Mouse (Mus musculus) left cerebral cortex, adult 8-10 months (tissue): ENCODE results near the gene Gm3893. TPM values are rescaled to one million over a fixed set of nuclear protein-coding genes. Genes with fewer than 3 reads are reported as not detected.
"Not testable (repeated sequence)": the region's sequence is repeated elsewhere in the genome, so short reads cannot be mapped to it uniquely, and the experiment has no call there.

Experiments used
- DNase-seq, 2 experiments: peaks; one replicate each; pipeline ENCODE4 v3.0.0; 2022; ENCODE audit warnings: low spot score in 2 of 2
- total RNA-seq, 4 experiments: library from RNA; stranded (reverse); gene quantifications; 2 replicates each; pipeline ENCODE4 v1.2.4; 2022

The Gm3893 gene
- not detected for total RNA-seq

GRCm38 (mm10) chr4:42090907-42091306 is at the start of gene Gm3893:
TSS of gene Gm3893 (plus strand) at chr4:42091207.
- DNase-seq = not testable (repeated sequence)

GRCm38 (mm10) chr4:42114517-42114916 is 23.5 kb downstream of the Gm3893 start, which contains the start of gene Gm13304:
TSS of gene Gm13304 (plus strand) at chr4:42114817.
- DNase-seq = not testable (repeated sequence)

Other genes starting within 250 kb of the Gm3893 start
- gene Gm21541, start 187.6 kb upstream of the Gm3893 start, total RNA-seq = 1 to 10 TPM in 2 of 4 experiments, not detected in 2; 2.0 to 6.1 TPM
- gene Gm20878, start 149.6 kb upstream of the Gm3893 start, total RNA-seq = 10 to 100 TPM; 41.9 to 50.5 (median 45.2) TPM
- 1 to 10 TPM; 2.7 to 5.2 (median 4.8) TPM for gene Fam205a4, start 125.1 kb upstream of the Gm3893 start, total RNA-seq
- gene Gm21093, start 56.5 kb upstream of the Gm3893 start, total RNA-seq = 1 to 10 TPM; 3.9 to 8.4 (median 5.3) TPM
- gene Gm13304, start 23.6 kb downstream of the Gm3893 start, total RNA-seq = 10 to 100 TPM; 28.7 to 46.7 (median 35.2) TPM
- gene Gm13306, start 62.2 kb downstream of the Gm3893 start, total RNA-seq = 10 to 100 TPM; 27.4 to 45.7 (median 33.5) TPM
- gene Gm13305, start 77.4 kb downstream of the Gm3893 start, total RNA-seq = 1 to 10 TPM in 3 of 4 experiments, under 1 TPM in 1; 0.22 to 2.0 (median 1.3) TPM
- 10 to 100 TPM in 2 of 4 experiments, 1 to 10 TPM in 2; 8.7 to 13.3 (median 10.5) TPM for gene Gm10600, start 149.4 kb downstream of the Gm3893 start, total RNA-seq
- not detected for gene Ccl21b, start 164.6 kb downstream of the Gm3893 start, total RNA-seq
- not detected for gene Gm21953, start 203.1 kb downstream of the Gm3893 start, total RNA-seq
- gene Fam205a3, start 227.1 kb downstream of the Gm3893 start, total RNA-seq = 1 to 10 TPM in 1 of 4 experiments, not detected in 3; 2.3 TPM